Mouse (Mus musculus): ENCODE measurements around the gene Ptprh.

Gene Ptprh

GRCm38 (mm10) chr7:4502421-4503090, 101.3 kb downstream of the Ptprh start:
- DNase-seq (ENCODE audit: extremely low read depth, low read depth), result no peak

GRCm38 (mm10) chr7:4501558-4502397, 102.1 kb downstream of the Ptprh start, which contains the start of gene Ppp1r12c:
TSS of gene Ppp1r12c (minus strand) at chr7:4501680.
- no peak for DNase-seq (ENCODE audit: extremely low read depth, low read depth)

GRCm38 (mm10) chr7:4500892-4501471, 102.9 kb downstream of the Ptprh start:
- DNase-seq (ENCODE audit: extremely low read depth, low read depth), result no peak

- DNase-seq (ENCODE audit: extremely low read depth, low read depth), result no peak
These were observed 104.8 kb downstream of the Ptprh start for GRCm38 (mm10) chr7:4499034-4499433.
